8 mouse cellular contexts compared by ENCODE assay signal in genomic region chr6:57824422-57825258, GRCm38 (mm10). TPM values are rescaled to one million over a fixed set of nuclear protein-coding genes. Genes with fewer than 3 reads are reported as not detected.
DNase-seq lines count a peak whose midpoint lies in the region; ATAC-seq and TF ChIP-seq lines count a peak whose summit lies in the region.

Gene Vopp1 (minus strand): TSS chr6:57825159.

- H3K9me3 ChIP-seq in forebrain, embryonic 16.5 days (ENCODE audit: control insufficient read depth, low read length): no peaks in the 10 kb centered on the region
- no peaks in the 10 kb centered on the region for H3K9me3 ChIP-seq in neural tube, embryonic 15.5 days (replicated peaks)

- H3K9ac ChIP-seq in forebrain, embryonic 16.5 days (replicated peaks; ENCODE audit: low read depth, low read length): peak within 1 kb of the TSS; percentile 100
- peak within 1 kb of the TSS; percentile 94 for H3K9ac ChIP-seq in neural tube, embryonic 15.5 days (replicated peaks)

- WGBS in forebrain, embryonic 16.5 days: under 1% methylated on average over 86 of the region's 87 CpGs
- under 1% methylated on average over 87 of the region's 87 CpGs for WGBS in lung, adult 2 months
- under 1% methylated on average over 80 of the region's 87 CpGs for WGBS in neural tube, embryonic 15.5 days

- H3K27me3 ChIP-seq in forebrain, embryonic 16.5 days (replicated peaks; ENCODE audit: control insufficient read depth, insufficient read depth, low read length): no peaks in the 10 kb centered on the region
- H3K27me3 ChIP-seq in neural tube, embryonic 15.5 days (replicated peaks): no peaks in the 10 kb centered on the region

- TF ChIP-seq CTCF in lung, adult 2 months (IDR thresholded peaks at IDR 0.05; ENCODE audit: insufficient read depth, low read length): no peak

- intact Hi-C loops in heart, postnatal 25 days (cut with DNase I): loop anchor here (5.0 kb wide), 1 partner anchor 132 kb away; the partner anchor contains the start of gene Pyurf

- H3K27ac ChIP-seq in forebrain, embryonic 16.5 days (ENCODE audit: low read length): peak within 1 kb of the TSS; percentile 94
- H3K27ac ChIP-seq in neural tube, embryonic 15.5 days (replicated peaks): peak within 1 kb of the TSS; percentile 96

- H3K4me1 ChIP-seq in forebrain, embryonic 16.5 days (replicated peaks; ENCODE audit: control insufficient read depth, insufficient read depth, low read length): peaks cover 20% of the 10 kb centered on the region
- H3K4me1 ChIP-seq in lung, adult 2 months (ENCODE audit: control insufficient read depth, insufficient read depth, low read length): peaks cover 7% of the 10 kb centered on the region
- peaks cover 18% of the 10 kb centered on the region for H3K4me1 ChIP-seq in neural tube, embryonic 15.5 days

- peak within 1 kb of the TSS; percentile 96 for H3K4me3 ChIP-seq in forebrain, embryonic 16.5 days (replicated peaks; ENCODE audit: low read length)
- H3K4me3 ChIP-seq in lung, adult 2 months (replicated peaks; ENCODE audit: extremely low read depth, low read depth, low read length): peak within 1 kb of the TSS; percentile 82
- H3K4me3 ChIP-seq in neural tube, embryonic 15.5 days (replicated peaks): peak within 1 kb of the TSS; percentile 83

- TF ChIP-seq POLR2A in lung, adult 2 months (IDR thresholded peaks at IDR 0.05; ENCODE audit: borderline replicate concordance, extremely low read depth, low read depth, low read length): peak; percentile 54; the same call in 1 of the 2 replicates

- peak; percentile 41 for DNase-seq in ES-CJ7 (ENCODE audit: low read depth, low spot score)
- DNase-seq in cerebellum, adult 11-12 months: peak; percentile 82
- DNase-seq in heart, postnatal 25 days (ENCODE audit: low spot score): peak; percentile 54
- DNase-seq in layer of hippocampus, adult 18-20 months (ENCODE audit: low spot score in 2 of 2): peak; percentile 74 to 76
- DNase-seq in lung, adult 2 months: peak; percentile 73
- DNase-seq in testis, postnatal 10 days (ENCODE audit: low spot score): peak; percentile 78

- peak within 1 kb of the TSS; percentile 78 for H3K4me2 ChIP-seq in forebrain, embryonic 16.5 days (ENCODE audit: low read length)
- peak within 1 kb of the TSS; percentile 68 for H3K4me2 ChIP-seq in neural tube, embryonic 15.5 days

- no peaks in the 10 kb centered on the region for H3K36me3 ChIP-seq in forebrain, embryonic 16.5 days (ENCODE audit: control insufficient read depth, insufficient read depth)
- H3K36me3 ChIP-seq in neural tube, embryonic 15.5 days: no peaks in the 10 kb centered on the region

- ATAC-seq in forebrain, embryonic 16.5 days: peak; percentile 85
- ATAC-seq in neural tube, embryonic 15.5 days (ENCODE audit: low FRiP score): peak; percentile 91

RNA-seq across cellular contexts. Expression of gene Vopp1, which starts in this region (rescaled TPM):
- polyA plus RNA-seq in forebrain, embryonic 16.5 days (2015; fragmentation: Nextera tagmentation; extraction: Ambion mirVana): 186 and 203 TPM in 2 replicates
- total RNA-seq in heart, postnatal 25 days (2021): 10 to 100 TPM; 21.5 to 21.8 TPM
- 10 to 100 TPM; 67.7 to 68.9 TPM for total RNA-seq in layer of hippocampus, adult 18-20 months (2021)
- 12.9 and 16.4 TPM in 2 replicates for polyA plus RNA-seq in lung, adult 2 months (2012; rRNA removed)
- polyA plus RNA-seq in neural tube, embryonic 15.5 days (2015; fragmentation: Nextera tagmentation; extraction: Ambion mirVana): 170 and 197 TPM in 2 replicates

Comparison
In these comparisons a context has a peak if more than half of its experiments do, and no peak if none do; other contexts are left out.
1. Peak in every context shown above with its lines: DNase-seq, ATAC-seq, H3K4me3 ChIP-seq and H3K27ac ChIP-seq.